Mouse (Mus musculus) hindbrain, postnatal 0 days (tissue): ENCODE results near the gene Aldh1l1. TPM values are rescaled to one million over a fixed set of nuclear protein-coding genes. Genes with fewer than 3 reads are reported as not detected.

Source experiments
- ATAC-seq: fragments of 200-750 bp; cut with Nextera tagmentation; 2 replicates; pipeline ENCODE4 v1.8.0; 2017; ENCODE audit warnings: mild to moderate bottlenecking, moderate TSS enrichment, moderate library complexity
- DNase-seq: peaks from one replicate; pipeline ENCODE4 v3.0.0-alpha.2; 2015; ENCODE audit warnings: low spot score
- H3K27ac ChIP-seq: fragments of 300-500 bp; sonication (generic); 2 replicates; pipeline ENCODE4 v1.5.1; 2014; ENCODE audit warnings: mild to moderate bottlenecking
- H3K27me3 ChIP-seq: fragments of 300-500 bp; sonication (generic); 2 replicates; pipeline ENCODE4 v1.6.1; 2014; ENCODE audit warnings: low read length, mixed read lengths; ENCODE audit not compliant: insufficient read depth
- H3K36me3 ChIP-seq: fragments of 300-500 bp; sonication (generic); 2 replicates; pipeline ENCODE4 v1.6.1; 2014; ENCODE audit warnings: low read length, mixed read lengths; ENCODE audit not compliant: insufficient read depth
- H3K4me1 ChIP-seq: fragments of 300-500 bp; sonication (generic); 2 replicates; pipeline ENCODE4 v1.6.1; 2014; ENCODE audit warnings: antibody characterized with exemption, low read length, mixed read lengths; ENCODE audit not compliant: insufficient read depth
- H3K4me2 ChIP-seq: fragments of 300-500 bp; sonication (generic); 2 replicates; pipeline ENCODE4 v1.6.1; 2014; ENCODE audit warnings: low read depth, mild to moderate bottlenecking, low read length, moderate library complexity, mixed read lengths
- H3K4me3 ChIP-seq: fragments of 300-500 bp; sonication (generic); 2 replicates; pipeline ENCODE4 v1.5.1; 2014; ENCODE audit warnings: low read length
- H3K9ac ChIP-seq: fragments of 300-500 bp; sonication (generic); replicated peaks from 2 replicates; pipeline ENCODE4 v1.6.1; 2014; ENCODE audit warnings: mild to moderate bottlenecking, low read length, moderate library complexity, mixed read lengths
- H3K9me3 ChIP-seq: fragments of 300-500 bp; sonication (generic); 2 replicates; pipeline ENCODE4 v1.6.1; 2016; ENCODE audit warnings: low read length, mixed read lengths
- CTCF ChIP-seq: IDR thresholded peaks from 2 replicates; pipeline ENCODE4 v1.5.1; 2016; ENCODE audit warnings: antibody characterized with exemption, control low read depth, low read depth
- WGBS: fragments of 180-500 bp; shearing (Covaris S2); extraction: QIAGEN DNeasy Blood & Tissue Kit; methylation state at CpG from one replicate; pipeline ENCODE4 v1.1.7; 2014; 5-methylcytosine and 5-hydroxymethylcytosine counted together
- polyA plus RNA-seq: library from polyadenylated mRNA; unstranded; fragments of >200 nt; fragmentation: Nextera tagmentation; extraction: Ambion mirVana; gene quantifications from 2 replicates; pipeline ENCODE4 v1.2.1, GENCODE M21; 2015
- total RNA-seq: library from RNA; depleted of rRNA; stranded (reverse); fragments of >200 nt; gene quantifications from 2 replicates; pipeline ENCODE4 v1.2.3, GENCODE M21; 2014

Aldh1l1 gene
- total and polyA plus RNA-seq, 2 experiments from 2014 or later, result 131 to 168 TPM

DNA sequence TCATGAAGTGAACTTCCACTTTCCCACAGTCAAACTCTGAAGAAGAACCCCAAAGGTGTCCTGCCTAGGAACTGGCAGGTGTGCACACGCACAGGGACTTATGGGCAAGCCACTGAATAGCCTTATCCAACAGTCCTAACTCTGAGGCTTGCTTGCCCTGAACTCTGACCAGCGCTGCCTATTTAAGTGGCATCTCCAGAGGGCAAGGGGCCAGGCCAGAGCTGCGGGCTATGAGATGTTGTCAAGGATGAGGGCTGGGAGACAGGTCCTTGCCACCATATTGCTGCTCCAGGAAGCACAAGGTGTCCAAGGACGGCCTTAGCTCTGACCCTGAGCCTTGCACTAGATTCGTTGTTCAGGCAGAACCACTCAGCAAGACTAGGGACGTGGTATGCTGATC is 17.2 kb upstream of the Aldh1l1 start:
- DNase-seq, result no peak
- H3K9me3 ChIP-seq, result no peaks in the 10 kb centered on the region
- no peak overlapping the region for H3K4me2 ChIP-seq
- 89% methylated on average over 6 of the region's 6 CpGs for WGBS
- H3K4me1 ChIP-seq, result no peaks in the 10 kb centered on the region
- H3K36me3 ChIP-seq, result peaks cover 9% of the 10 kb centered on the region; the same call in 1 of the 2 replicates
- no peak for TF ChIP-seq CTCF
- no peak for ATAC-seq
- H3K27ac ChIP-seq, result 0 out of 2 replicates have a peak overlapping the region, but pooled peaks have one; percentile 74
- no peak overlapping the region for H3K4me3 ChIP-seq
- no peak overlapping the region for H3K9ac ChIP-seq
- H3K27me3 ChIP-seq, result no peaks in the 10 kb centered on the region; the same call in 1 of the 2 replicates

DNA sequence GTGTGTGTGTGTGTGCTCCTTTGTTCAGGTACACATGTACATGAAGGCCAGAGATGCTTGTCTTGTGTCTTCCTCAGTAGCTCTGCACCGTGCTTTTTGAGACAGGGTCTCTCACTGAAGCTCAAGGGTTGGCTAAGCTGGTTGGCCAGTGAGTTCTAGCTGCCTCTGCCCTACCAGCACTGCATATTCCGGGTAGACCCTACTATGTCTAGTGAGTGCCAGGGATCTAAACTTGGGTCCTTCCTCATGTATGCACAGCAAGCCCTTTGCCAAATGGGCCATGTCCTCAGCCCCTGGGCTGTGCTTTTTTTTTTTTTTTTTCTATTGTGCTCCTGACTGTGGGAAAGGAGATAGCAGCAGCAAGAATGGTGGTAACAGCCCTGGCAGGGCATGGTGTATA is 16.0 kb upstream of the Aldh1l1 start:
- TF ChIP-seq CTCF, result no peak

DNA sequence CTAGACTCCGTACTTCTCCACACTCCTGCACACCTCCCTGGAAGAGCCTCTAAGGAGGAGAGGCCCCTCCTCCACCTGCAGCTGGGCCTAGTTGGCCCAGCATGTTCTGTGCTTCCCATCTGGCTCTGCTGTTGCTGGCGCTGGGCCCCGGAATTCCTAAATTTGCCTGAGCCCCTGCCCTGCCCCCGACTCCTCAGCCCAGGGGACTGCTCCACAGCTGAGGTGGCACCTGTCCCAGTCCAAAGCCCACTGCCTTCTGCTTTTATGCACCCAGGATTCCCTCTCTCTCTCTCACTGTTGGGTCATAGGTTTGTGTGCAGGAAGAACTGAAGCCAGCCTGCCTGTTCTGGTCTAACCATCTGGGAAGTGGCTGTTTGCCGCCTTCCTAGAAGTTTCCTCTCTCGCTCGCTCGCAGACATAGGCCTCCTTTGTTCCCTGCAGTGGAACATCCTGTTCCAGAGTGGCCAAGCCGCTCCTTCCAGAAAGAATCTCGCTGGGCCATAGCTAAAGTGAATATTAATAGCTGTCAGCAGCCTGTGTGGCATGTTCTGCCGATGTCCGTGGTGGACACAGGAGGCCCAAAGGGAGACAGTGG is 15.2 kb upstream of the Aldh1l1 start:
- ATAC-seq, result peak; percentile 85
- Histone ChIP-seq H3K36me3 (peaks cover 13% of the 10 kb centered on the region; the same call in 1 of the 2 replicates), H3K27ac (peak overlapping the region; percentile 74), H3K4me2 (no peak overlapping the region), H3K9ac (no peak overlapping the region), H3K9me3 (no peaks in the 10 kb centered on the region), H3K4me1 (no peaks in the 10 kb centered on the region), H3K4me3 (no peak overlapping the region), H3K27me3 (no peaks in the 10 kb centered on the region)
- DNase-seq, result peak; percentile 75
- TF ChIP-seq CTCF, result no peak
- 31% methylated on average over 12 of the region's 12 CpGs for WGBS

More for the DNA sequence above, 16.0 kb upstream of the Aldh1l1 start:
- Histone ChIP-seq H3K4me1 (no peaks in the 10 kb centered on the region), H3K27me3 (no peaks in the 10 kb centered on the region), H3K9me3 (no peaks in the 10 kb centered on the region), H3K9ac (no peak overlapping the region), H3K36me3 (peaks cover 9% of the 10 kb centered on the region; the same call in 1 of the 2 replicates), H3K4me2 (no peak overlapping the region), H3K27ac (peak overlapping the region; percentile 74), H3K4me3 (no peak overlapping the region)
- WGBS, result 93% methylated on average over 2 of the region's 2 CpGs
- DNase-seq (no peak), ATAC-seq (no peak)

DNA sequence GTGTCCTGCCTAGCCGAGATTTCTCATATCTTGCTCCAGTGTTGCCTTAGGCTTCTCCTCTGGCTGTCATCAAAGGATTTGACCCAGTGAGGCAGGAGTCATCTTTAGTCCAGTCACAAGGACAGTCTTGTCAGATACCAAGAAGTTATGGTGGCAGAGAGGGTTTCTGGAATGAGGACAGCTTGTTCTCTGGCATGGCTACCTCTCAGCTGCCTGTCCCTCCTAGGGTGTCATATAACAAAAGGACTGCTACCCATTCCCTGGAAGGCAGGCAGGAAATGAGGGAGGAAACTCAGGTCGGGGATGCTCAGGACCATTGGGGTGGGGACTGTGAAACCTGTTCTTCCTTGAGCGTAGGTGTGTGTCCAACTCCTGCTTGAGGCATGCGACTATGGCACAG is 14.1 kb upstream of the Aldh1l1 start:
- Histone ChIP-seq H3K27me3 (no peaks in the 10 kb centered on the region), H3K9ac (no peak overlapping the region), H3K9me3 (no peaks in the 10 kb centered on the region), H3K4me2 (no peak overlapping the region), H3K4me1 (no peaks in the 10 kb centered on the region), H3K36me3 (0 out of 2 replicates have a peak, but pooled peaks cover 7% of the 10 kb centered on the region), H3K4me3 (no peak overlapping the region), H3K27ac (peak overlapping the region; percentile 74; the same call in 1 of the 2 replicates)
- DNase-seq, result no peak
- 78% methylated on average over 4 of the region's 4 CpGs for WGBS
- no peak for TF ChIP-seq CTCF
- ATAC-seq, result no peak

DNA sequence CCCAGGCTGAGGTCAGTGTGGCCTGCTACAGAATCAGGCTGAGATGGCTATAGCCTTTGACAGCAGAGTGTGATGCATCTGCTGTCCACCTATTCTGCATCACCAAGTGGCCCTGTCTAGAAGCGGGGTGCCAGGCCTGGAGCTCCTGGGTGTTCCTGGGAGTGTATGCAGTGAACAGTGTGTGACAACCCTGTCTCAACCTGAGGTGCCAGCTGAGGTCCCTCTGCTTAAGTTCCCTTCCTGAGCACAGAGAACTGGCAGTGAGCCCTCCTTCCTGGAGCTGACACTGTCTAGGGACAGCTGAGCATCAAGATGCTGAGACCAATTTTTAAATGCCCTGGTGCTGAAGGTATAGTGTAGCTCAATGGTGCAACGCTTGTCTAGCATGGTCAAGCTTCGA is 13.5 kb upstream of the Aldh1l1 start:
- no peak for ATAC-seq
- no peak for TF ChIP-seq CTCF
- no peak overlapping the region for H3K4me2 ChIP-seq
- WGBS, result 88% methylated on average over 3 of the region's 3 CpGs
- H3K36me3 ChIP-seq, result 0 out of 2 replicates have a peak, but pooled peaks cover 4% of the 10 kb centered on the region
- H3K9ac ChIP-seq, result no peak overlapping the region
- H3K4me3 ChIP-seq, result no peak overlapping the region
- no peaks in the 10 kb centered on the region for H3K9me3 ChIP-seq
- no peak for DNase-seq
- H3K4me1 ChIP-seq, result no peaks in the 10 kb centered on the region
- no peaks in the 10 kb centered on the region for H3K27me3 ChIP-seq
- H3K27ac ChIP-seq, result no peak overlapping the region

DNA sequence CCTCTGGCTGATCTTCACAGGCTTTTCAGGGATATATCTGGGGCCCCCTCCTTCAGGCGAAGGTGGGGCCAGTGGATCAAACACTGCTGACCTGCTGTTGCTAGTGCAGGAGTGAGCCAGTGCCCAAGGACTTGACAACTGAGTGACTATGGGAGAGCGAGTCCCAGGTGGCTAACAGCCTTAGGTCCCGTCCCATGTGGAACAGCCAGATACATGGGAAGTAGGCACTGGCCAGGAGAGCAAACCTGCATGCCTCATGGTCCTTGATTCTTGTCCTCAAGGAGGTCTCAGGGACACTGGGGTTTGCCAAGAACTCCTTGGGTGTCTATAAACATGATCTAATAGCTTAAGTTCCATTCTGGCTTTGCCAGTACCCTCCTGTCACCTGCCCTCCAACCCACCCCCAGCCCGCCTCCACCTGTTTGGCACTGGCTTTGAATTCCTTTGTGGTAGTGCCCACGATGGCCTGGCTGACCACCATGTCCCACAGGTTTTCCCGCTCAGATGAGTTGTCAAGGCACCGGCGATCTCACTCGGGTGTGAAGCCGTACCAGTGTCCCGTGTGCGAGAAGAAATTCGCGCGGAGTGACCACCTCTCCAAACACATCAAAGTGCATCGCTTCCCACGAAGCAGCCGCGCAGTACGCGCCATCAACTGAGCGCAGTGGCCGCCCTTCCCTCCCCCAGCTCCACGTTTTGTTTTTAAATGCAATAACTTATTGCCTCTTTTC is 12.4 kb upstream of the Aldh1l1 start:
- 0 out of 2 replicates have a peak, but pooled peaks cover 4% of the 10 kb centered on the region for H3K36me3 ChIP-seq
- 96% methylated on average over 24 of the region's 24 CpGs for WGBS
- DNase-seq (no peak), ATAC-seq (no peak)
- no peak overlapping the region for H3K27ac ChIP-seq
- no peak overlapping the region for H3K4me2 ChIP-seq
- TF ChIP-seq CTCF, result no peak
- no peaks in the 10 kb centered on the region for H3K27me3 ChIP-seq
- H3K9ac ChIP-seq, result no peak overlapping the region
- H3K4me1 ChIP-seq, result no peaks in the 10 kb centered on the region
- H3K4me3 ChIP-seq, result no peak overlapping the region
- H3K9me3 ChIP-seq, result no peaks in the 10 kb centered on the region

DNA sequence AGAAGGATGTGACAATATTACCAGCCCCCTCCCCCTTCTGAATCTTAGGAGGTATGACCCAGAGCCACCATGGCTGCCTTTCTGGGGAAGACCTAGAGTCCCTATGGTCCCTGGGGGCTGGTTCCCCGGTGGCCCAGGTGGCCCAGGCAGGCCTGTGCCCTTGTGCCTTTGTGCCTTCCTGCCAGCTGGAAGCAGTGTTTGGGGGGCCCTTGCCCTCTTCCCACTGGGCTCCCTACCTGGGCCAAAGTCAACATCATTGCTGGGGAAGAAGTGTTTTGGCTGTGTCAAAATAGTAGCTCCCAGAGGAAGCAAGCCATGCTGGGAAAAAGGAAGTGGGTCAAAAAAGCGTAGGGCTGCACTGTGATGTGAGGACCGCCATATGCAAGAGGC is 11.9 kb upstream of the Aldh1l1 start:
- no peak for TF ChIP-seq CTCF
- 0 out of 2 replicates have a peak, but pooled peaks cover 4% of the 10 kb centered on the region for H3K36me3 ChIP-seq
- WGBS, result 83% methylated on average over 3 of the region's 3 CpGs
- DNase-seq (no peak), ATAC-seq (no peak)
- H3K9me3 ChIP-seq, result no peaks in the 10 kb centered on the region
- no peak overlapping the region for H3K4me2 ChIP-seq
- no peak overlapping the region for H3K27ac ChIP-seq
- H3K4me3 ChIP-seq, result no peak overlapping the region
- H3K9ac ChIP-seq, result no peak overlapping the region
- H3K4me1 ChIP-seq, result no peaks in the 10 kb centered on the region
- no peaks in the 10 kb centered on the region for H3K27me3 ChIP-seq
